Mouse (Mus musculus) urinary bladder, postnatal 10 days (tissue): ENCODE data around the gene Als2cl.

Source experiments
- DNase-seq: peaks from one replicate; pipeline ENCODE4 v3.0.0; 2022; ENCODE audit warnings: low spot score

Gene Als2cl

DNA sequence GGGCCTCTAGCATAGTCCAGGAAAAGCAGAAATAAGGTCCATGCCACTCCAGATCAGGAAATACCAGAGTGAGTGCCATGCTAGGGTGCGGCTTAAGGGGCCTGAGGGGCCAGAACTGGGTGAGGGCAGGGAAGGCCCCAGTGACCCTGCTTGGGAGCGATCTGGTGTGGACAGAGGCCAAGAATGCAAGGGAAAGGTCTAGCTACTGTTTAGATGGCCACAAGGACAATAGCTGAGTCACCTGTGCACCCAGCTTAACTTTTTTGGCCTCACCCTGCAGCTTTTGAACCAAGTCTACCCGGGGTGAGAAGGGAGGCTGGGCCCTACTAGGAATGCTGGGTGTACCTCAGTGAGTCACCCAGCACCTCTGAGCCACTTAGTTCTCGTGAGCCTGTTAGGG is 1.1 kb downstream of the Als2cl start:
- no peak for DNase-seq

DNA sequence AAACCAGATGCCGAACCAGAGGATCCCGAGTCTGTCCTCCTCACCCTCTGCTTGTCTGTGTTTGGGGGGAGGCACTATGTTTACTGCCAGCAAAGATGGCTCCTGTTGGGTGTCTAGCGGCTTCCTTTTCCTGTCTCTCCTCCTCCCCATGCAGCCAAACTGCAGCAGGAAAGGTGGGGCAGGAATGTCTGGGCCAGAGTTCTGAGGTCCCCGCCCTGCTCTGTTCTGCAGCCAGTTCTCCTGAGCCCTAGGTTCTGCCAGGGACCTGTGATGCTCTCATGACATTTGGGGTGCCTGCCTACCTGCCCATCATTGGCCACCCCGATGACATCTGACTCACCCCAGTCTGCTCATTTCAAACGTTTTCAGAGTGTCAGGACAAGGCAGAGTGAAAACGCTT is 2.3 kb downstream of the Als2cl start:
- no peak for DNase-seq

DNA sequence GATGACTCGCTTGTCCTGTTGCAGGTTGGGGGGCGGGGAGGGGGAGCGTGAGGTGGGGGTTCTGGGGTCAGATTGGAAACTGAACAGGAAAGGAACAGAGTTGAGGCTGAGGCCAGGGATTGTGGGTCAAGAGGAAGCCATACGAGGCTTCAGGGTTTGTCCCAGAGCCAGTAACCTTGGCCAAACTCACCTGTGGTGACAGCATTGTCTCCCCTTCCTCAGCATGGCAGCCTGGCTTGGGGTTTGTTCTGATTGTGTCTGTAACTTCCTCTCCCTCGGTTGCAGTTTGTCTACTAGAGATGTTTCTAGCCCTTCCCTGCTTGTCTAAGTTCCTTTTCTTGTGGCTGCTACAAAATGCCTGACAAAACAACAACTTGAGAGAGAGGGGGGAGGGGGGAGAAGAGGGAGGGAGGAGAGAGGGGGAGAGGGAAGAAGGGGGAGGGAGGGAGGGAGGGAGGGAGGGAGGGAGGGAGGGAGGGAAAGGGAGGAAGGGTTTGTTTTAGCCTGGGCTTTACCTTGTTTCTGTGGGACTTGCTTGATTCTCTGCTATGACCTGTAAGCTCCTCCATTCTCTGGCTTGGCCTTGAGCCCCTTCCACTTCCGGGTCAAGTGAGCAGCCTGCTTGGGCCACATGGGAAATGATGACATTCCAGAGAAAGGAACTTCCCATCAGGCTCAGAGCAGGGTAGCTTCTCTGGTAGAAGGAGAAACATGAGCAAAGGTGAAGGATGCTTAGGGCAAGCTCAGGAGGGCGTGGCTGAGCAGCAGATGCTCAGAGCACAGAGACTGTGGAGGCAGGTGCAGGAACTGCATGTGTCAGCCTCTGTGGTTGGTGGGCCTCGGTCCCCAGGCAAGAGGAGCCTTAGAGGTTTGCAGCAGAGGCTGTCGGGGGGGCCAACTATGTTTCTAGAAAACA is 8.0 kb downstream of the Als2cl start:
- no peak for DNase-seq

DNA sequence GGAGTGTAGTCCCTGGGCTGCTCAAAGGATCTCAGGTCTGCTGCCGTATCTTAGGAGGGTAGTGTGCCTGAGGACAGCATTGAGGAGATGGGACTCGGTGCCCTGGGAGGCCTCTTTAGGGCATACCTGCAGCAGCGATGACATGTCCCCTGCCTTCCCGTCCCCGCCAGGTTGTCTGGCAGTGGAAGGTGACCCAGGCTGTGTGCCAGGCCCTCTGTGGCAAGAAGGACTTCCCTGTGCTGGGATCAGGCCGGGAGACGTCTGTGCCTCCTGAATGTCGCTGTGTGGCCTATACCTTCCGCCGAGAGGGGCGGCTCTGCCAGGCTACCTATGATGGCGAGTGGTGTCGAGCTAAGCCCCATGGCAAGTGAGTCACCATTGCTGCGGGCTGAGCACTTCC is 9.3 kb downstream of the Als2cl start:
- DNase-seq = no peak

DNA sequence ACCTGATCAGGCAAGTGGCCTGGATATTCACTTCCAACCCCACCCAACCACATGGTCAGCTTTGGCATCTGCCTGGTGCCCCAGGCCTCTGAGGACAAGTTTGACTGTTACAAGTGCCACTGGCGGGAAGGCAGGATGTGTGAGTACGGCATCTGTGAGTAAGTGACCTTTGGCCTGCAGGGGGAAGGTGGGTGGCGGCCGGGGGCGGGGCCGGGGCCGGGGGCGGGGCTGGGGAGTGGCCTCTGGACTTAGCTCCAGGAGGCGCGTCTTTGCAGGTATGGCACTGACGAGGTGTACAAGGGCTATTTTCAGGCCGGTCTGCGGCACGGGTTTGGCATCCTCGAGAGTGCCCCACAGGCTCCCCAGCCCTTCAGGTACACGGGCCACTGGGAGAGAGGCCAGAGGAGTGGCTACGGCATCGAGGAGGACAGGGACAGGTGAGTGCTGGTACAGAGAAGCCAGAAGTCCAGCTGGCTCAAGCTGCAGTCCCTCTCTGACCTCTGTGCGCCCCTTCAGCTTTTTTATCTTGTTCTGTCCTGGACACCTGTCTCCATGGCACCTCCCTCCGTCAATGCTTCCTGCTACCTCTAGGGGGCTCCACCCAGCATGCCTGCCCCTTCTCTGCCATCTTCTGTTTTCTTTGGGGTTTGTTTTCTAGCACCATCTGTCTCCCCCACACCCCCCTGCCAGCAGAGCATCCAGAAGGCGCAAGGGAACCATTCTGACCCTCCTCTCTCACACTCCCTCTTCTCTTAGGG is 10.5 kb downstream of the Als2cl start:
- DNase-seq = no peak

DNA sequence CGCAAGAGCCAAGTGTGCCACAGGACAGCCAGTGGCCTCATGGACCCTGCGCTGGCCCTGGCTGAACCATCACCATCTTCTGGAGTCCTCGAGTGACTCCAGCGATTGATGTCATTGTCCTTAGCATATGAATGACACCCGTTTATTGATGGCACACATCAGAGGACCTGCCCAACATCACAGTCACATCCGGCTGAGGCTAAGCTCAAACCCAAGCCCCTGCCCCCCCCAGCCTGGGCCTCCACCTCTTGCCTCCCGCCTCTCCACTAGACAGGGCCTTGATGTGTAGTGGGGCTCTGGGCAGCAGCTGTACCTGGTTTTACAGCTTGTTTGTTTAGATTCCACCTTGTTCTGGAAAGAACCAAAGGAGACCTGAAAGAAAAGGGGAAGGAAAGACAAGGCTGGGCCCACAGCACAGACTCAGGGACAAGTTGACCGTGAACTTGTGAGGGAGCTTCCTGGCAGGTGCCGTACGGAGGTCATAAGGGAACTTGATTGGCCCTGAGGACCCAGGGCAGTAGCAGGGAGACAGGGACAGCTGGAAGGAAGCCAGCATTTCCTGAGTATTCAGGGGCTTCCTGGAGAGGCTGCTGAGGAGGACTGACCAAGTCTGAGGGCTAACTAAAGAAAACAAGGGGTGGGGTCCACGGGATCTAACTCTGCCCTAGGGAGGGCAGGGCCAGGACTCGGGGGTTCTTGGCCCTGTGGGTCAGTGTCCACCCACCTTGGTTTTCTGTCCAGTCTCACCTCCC is 11.6 kb downstream of the Als2cl start:
- no peak for DNase-seq

DNA sequence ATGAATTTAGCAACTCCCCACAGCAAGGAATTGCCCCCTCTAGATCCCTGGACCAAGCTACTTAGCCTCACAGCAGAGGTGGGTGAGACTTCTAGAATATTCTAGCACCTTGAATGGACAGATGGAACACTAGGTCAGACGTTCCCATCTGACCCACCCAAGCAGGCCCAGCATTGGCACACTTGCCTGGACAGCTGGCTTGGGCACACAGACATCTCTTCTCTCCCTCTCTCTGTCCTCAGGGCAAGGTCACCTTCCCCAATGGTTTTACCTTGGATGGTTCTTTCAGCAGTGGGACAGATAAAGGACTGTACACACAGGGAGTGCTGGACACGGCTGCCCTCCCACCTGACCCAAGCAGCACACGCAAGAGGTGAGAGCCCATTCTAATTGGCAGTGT is 12.9 kb downstream of the Als2cl start:
- DNase-seq = no peak

DNA sequence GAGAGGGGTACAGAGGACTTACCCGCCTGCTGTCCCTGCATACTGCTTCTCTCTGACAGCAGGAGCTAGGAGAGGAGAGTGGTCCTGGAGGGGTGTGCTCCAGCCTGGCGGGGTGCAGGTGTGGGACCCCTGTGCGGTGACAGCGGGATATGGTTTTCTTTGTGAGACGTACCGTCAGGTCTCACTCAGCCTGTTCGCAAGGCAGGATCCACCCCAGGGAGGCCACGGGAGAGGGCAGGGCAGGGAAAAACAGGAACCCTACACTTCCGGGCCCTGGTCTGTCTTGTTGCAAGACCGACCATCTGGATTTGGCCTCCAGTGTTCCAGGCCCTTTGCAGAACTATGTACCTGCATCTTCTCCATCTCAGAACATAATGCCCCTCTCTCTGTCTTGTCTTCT is 13.8 kb downstream of the Als2cl start:
- DNase-seq = no peak

DNA sequence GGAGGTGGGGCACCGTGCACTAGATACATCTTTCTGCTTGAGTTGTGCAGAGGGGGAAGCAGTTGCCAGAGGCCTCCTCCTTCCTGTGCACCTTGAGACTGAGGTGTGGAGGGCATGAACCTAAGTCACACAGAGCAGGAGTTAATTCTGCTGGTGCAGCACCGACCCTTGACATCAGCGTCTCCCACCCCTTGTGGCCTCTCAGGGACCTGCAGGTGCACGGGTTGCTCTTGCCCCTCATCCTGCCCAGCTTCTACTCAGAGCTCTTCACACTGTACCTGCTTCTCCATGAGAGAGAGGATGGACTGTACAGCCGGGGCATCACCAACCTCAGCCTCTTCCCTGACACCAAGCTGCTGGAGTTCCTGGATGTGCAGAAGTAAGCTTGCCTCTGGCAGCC is 15.8 kb downstream of the Als2cl start:
- DNase-seq = no peak

DNA sequence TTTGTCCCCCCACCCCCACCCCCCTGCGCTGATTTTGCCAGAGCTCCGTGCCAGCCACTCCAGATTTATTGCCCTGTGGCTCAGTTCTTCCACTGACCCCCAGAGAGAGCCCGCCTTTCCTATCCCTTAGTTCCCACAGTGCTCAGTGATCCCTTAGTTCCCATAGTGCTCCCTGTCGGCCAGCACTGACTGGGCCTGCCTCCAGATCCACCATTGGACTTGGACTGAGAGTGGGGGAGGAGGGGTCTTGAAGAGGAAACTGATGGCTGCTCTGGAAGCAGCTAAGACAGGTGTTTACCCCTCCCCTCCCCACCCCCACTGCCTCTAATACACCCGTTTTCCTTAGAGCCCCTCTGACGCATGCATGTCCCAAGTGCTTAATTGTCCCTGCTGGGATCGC is 16.3 kb downstream of the Als2cl start:
- DNase-seq = no peak

DNA sequence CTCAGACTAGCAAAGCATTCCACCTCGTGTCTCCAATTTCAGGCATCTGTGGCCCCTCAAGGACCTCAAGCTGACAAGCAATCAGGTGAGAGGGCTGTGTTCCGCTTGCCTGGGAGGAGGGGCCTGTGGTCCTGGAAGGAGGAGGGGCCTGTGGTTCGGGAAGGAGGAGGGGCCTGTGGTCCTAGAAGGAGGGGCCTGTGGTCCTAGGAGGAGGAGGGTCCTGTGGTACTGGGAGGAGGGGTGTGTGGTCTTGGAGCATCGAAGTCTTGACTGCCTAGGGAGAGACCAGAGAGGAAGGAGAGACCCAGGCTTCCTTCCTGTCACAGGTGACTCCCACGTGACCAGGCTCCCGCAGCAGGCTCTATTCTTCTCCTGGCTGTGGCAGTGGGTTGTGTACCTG is 16.9 kb downstream of the Als2cl start:
- no peak for DNase-seq

DNA sequence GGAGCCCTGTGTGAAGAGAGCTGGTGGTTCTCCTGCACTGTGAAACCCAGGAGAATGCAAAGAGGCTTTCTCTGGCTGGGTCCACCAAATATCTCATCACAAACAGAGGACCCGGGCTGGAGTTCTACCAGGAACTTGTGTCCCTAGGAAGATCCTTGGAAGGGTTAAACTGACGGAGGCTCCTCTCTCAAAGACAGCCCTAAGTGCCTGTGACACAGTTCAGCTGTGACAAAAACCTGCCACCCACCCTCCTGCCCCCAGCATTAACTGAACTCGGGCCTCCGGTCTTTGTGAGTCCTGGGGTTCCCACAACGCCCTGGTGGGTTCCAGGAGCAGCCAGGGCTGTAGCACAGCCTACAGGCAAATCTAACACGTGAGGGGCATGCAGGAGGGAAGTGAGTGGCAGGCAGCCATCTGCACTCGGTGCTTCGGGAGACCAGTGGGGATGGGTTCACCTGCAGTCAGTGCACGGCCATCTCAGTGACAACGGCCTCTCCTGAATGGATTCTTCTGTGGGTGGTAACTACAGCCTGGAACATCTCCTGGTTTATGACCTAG is 19.9 kb downstream of the Als2cl start:
- no peak for DNase-seq

DNA sequence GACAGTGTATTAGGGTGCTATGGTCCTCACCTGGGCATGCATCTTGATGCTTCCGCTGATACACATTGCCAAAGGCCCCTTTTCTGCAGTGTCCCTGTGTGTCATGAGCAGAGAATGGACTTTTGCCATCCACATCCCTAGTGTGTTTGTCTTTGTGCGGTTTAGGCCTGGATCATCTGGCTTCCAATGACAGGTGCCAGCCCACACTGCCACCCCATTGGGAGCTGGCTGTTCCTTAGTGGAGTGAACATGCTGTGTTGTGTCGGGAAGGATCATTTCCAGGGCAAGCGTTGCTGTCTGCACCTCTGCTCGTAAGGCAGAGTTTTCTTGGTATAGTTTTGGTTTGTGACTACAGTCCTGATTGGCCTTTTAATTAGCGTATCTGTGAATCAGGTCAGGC is 21.5 kb downstream of the Als2cl start:
- no peak for DNase-seq

DNA sequence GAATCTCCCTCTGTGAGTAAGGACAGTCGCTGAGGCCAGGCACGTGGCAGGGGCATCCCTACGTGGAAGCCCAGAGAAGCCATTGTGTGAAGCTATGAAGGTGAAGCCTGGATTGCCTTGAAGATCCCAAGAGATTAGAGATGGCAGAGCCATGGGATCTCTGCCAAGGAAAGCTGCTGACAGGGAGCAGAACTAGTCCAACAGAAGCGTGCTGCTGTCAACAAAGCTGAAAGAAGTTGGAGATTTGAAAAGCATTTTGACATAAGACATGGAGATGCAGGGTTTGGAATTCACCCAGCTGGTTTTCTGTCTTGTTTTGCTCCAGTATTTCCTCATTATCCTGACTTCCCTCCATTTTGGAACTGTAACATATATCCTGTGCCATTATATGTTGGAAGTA is 22.6 kb downstream of the Als2cl start:
- no peak for DNase-seq

DNA sequence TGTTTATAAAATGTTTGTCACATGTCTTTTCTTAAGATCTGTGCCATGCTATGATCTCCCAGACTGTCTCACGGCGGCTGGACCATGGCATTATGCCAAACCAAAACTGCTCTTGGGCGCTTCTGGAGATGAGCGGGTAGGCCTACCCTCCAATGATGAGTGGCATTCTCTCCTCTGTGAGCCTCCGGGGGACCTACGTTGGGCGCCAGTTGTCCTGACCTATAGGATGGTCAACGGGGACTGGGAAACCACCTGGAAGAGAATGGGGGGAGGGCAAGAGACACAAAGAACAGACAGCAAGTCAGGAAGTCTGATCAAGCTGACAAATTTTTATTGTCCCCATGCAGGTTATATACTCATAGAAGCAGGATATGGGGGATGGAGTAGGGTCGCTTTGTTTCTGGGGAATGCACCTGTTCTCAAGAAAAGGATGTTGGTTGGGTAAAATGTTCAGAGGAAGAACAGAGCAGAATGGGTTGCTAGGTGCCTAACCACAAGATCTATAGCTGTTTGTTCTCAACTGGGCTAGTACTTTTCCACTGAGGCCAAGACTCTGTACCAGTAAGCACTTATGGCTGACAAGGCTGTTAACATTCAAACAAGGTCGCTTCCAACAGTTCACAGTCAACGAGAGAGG is 27.6 kb downstream of the Als2cl start:
- DNase-seq = no peak

DNA sequence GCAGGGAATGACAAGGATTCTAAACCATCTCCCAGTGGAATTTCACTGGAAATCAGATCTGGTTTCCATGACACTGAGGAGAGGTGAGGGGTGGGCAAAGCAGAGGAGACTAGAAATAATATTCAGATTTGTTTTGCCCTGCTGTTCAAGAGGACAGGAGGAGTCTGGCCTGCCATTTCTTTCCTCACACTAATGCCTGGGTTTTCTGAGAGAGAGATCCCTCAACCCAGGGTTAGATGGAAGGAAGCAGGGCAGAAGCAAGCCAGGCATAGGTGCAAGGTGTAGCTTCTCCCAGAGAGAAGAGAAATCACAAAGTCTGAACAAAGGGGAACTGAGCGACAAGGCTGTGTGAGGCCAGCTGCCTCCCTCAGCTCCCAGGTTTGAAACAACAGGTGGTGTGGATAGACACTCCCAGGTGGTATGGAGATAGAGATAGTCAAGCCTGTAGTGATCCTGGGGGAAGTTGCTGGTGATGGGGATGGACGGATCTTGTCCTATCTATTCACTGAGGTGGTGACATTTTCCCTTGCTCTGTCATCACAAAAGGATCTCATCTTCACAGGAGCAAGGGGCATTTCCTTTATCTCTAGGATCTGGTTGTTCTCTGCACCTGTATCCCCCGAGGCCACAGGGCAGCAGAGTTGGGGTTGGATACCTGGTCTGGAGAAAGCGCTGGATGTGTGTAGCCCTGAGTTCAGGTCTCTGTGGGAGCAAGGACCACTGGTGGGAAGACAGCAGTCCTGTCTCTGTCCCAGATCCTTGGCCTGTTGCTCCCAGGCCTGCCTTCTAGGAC is 28.4 kb downstream of the Als2cl start:
- no peak for DNase-seq

DNA sequence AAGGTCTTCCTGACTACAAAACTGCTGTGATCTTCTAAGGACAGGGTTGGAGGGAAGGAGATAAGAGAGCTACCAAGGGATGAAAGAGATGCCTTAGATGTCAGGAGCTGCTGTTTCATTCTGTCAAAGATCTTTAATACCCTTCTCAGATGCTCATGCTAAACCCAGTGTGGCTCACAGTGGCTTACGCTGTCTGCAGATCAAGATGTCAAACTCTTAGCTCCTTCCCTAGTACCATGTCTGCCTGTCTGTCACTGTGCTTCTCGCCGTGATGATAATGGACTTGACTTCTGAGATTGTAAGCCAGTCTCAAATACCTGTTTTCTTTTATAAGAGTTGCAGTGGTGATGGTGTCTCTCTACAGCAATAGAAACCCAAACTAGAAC is 29.0 kb downstream of the Als2cl start:
- DNase-seq = no peak

DNA sequence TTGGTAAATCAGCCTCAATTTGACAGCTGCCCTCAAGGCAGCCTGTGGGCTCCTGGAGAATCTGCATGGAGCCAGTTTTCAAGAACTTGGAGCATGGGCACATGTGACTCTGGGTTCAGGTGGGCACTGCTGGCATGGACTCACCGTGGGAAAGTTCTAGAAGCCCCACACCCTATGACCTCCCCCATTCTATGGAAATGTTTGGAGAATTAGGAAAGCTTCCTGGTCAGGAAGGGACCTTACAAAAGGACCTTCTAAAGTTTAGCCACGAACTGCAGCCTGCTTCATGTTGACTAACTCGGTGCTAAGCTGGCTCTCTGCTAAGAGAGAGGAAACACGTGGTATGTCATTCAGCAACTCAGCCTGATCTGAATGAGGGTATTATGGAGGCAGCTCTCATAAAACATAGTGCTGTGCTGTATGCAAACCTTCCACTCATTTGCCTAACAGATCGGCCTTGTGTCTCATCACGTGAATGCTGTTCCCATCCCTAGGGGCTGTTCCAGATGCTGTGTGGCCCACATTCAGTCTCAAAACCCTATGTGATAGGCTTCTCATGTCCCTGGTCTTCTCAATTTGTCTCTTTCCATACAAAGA is 29.8 kb downstream of the Als2cl start:
- DNase-seq = no peak

DNA sequence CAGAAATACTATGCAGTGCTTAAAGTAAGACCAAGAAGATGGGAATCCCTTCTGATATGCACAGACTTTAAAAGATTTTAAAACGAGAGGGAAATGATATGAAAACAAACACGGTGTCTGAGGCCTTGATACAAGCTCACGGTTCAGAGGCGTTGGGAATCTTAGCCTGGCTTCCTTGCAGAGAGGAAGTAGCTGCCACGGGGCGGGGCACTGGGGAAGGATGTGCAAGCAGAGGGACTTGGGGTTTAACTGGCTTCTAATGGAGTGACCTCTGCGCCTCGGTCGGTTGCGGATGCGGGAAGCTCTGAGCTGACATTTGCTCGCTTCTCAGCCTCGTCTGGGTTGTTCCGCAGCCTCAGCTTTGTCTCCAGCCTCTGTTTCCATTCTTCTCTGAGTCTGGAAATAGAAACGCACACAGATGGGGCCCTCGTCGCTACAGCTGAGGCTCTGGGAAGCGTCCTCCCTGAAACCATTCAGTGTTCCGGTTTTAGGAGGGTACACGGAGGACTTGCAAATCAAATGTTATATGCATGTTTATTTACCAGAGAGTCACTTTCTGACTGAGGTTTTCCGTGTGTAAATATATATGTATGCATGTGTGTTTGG is 35.1 kb downstream of the Als2cl start:
- DNase-seq = no peak

DNA sequence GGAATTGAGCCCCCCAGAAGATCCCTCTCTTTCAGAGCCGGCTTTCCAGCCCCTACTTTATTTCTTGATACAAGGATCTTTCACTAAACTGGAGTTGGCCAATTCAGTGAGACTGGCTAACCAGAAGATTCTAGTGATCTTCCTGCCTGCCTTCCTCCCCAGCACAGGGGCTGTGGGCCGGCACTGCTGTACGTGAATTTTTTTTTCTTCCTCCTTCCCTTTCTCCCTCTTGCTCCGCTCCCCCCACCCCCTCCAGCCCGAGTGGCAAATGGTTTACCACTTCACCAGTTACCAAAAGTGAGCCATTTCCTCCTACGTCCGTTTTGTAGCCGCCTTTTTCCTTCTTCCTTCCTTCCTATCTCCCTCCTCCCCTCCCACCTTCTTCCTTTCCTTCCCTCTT is 35.8 kb downstream of the Als2cl start:
- DNase-seq = no peak
